Mouse (Mus musculus) fat pad, adult 2 months (tissue): ENCODE measurements around the gene Unc13d.
A peak's percentile ranks its signal among the peaks of the same experiment; 100 is the strongest.
"Not testable (repeated sequence)": the region's sequence is repeated elsewhere in the genome, so short reads cannot be mapped to it uniquely, and the experiment has no call there.

Experiments used
- DNase-seq: peaks from one replicate; pipeline ENCODE4 v3.0.0-alpha.2; 2011; ENCODE audit warnings: low read depth, low spot score; ENCODE audit errors: extremely low read depth

Unc13d gene

DNA sequence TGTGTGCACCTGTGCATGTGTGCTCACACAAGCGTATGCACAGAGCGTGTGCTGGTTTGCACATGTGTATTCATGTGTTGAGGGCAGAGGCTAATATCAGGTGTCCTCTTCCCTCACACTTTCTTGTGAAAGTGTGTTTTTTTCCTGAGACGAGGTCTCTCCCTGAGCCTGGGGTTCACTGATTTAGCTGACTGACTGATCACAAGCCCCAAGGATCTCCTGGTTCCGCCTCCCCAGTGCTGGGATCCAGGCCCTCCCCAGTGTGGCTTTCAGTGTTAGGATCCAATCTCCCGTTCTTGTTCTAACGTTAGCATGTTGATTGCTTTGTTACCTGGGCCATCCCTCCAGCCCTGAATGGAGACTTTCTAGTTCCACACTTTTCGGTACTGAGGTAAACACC, 23.1 kb upstream of the Unc13d start:
- no peak for DNase-seq

DNA sequence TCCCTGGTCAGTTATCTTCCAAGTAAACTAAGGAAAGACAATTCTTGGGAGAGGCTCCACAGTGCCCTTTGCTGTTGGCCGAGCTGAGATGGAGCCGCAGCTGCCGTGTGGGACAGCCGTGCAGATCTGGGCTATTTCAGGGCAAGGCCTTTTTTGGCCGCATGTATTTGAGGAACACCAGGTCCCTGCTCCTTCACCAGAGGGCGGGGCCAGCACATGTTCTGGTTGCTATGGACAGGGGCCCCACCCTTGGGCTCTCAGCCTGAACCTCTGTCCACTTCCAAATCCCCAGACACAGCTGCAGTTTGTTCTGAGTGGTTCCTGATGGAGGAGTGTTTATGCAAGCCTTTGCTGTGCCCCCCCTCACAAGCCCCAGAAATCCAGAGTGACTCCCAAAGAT, 22.6 kb upstream of the Unc13d start:
- no peak for DNase-seq

DNA sequence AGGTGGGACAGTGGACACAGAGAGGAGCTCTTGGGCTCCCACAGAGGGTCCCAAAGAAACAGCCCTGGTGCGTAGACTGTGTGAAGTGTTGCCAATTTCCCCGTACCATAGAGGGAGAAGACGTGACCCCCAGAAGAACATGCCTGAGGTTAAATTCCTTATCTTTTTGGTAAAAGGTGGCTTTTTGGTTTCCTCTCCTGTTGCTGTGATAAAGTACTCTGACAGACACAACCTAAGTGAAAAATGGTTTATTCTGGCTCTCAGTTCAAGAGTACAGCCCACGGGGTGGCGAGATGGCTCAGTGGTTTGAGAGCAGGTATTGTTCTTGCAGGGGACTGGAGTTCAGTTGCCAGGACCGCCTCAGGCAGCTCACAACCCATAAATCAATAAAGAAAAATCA, 21.7 kb upstream of the Unc13d start:
- no peak for DNase-seq

DNA sequence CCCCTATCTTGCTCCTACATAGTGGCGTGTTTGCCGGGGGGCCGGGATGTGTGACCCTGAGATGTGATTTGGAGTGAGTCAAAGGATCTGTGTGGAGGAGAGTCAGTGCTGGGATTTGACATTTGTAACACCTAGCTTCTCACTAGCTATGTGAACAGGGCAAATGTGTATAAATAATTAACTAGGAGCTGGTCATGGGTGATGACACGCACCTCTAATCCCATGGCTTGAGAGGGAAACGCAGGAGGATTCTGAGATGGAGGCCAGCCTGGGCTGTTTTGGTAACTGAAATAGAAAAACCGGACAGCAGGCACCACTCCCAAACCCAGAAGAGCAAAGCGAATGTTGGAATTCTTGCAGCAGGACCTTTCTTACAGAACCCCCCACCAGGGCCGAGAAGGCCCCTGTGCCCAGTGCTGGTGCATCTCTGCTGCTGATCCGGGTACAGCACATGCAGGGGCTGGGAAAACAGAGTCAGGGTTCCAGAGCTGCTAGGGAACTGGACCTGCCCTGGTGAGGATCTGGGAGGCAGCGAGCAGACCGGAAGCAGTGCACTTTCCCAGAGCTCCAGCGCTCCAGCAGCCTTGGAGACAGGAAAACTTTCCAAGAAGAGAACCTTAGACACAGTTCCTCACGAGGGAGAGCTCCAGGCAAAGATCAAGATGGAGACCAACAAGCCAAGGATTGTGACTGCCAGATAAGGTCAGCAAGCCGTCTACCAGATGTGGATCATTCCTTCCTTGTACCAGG, 21.1 kb upstream of the Unc13d start:
- no peak for DNase-seq

DNA sequence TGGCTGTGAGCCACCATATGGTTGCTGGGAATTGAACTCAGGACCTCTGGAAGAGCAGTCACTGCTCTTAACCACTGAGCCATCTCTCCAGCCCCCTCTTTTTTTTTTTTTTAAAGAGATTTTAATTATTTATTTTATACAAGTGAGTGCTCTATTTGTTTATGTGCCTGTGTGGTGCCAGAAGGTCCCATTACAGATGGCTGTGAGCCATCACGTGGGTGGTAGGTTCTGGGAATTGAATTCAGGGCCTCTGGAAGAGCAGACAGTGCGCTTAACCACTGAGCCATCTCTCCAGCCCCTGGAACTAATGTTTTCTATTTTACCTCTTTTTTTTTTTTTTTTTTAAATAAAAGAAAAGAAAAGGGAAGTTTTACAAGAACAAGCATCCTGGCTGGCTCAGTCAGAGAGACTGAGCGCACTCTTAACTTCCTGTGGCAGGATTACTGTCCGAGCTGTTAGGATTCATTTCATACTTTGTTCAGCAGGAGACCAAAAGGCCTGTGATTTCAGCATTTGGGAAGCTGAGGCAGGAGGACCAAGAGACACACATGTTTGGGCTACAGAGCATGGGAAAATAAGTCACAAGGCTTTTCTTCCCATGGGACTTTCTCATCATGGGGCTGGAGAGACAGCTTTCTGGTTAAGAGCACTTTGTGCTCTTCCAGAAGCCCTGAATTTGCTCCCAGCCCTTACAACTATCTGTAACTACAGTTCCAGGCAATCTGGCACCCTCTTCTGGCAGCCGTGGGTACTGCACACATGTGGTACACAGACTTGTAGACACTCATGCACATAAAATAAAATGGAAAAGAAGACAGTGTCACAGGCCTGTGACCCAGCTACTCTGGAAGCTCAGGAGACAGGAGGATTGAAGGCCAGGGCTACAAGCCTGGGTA, 18.7 kb upstream of the Unc13d start:
- no peak for DNase-seq

DNA sequence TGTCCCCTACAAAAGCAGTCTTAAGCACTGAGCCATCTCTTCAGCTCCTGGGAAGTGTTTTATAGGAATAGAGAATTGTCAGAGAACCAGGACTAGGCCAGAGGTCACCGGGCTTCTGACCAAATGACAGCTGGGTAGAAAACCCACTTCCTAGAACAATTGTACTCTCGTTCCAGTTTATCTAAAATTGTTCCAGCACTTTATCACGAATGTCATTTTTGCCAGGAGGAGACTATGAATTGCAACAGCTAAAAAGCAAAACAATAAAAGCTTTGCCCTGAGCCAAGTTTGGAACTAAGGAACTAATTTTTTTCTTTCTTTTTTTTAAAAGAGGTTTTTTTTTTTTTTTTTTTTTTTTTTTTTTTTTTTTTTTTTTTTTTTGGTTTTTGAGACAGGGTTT, 17.8 kb upstream of the Unc13d start:
- DNase-seq, result no peak

DNA sequence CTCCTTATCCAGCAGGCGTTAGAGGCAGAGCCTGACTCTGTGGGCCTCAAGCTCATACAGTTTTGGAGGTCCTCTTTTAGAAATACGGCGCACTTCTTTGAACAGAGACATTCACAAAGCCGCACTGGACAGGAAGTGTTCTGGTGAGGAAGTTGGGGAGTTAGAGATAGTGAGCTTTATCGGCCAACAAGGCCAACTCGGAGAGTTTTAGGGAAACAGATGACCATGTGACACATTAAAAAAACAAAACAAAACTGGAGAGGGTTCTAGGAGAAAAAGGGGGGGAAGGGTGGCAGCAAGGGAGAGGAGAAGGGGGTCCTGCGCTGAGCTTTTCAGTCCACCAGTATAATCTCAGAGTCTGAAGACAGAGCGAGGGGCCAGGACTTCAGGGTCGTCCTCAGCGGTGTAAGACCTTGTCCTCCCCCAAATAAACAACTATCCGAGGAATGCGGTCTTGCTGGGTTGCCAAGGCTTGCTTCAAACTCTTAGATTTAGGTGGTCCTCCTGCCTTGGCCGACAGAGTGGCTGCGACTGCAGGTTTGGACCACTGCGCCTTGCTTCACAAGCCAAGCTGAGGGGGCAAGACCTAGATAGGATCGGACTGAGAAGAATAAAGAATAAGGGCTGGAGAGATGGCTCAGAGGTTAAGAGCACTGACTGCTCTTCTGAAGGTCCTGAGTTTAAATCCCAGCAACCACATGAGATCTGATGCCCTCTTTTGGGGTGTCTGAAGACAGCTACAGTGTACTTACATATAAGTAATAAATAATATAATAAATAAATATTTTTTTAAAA, 16.2 kb upstream of the Unc13d start:
- DNase-seq, result no peak

DNA sequence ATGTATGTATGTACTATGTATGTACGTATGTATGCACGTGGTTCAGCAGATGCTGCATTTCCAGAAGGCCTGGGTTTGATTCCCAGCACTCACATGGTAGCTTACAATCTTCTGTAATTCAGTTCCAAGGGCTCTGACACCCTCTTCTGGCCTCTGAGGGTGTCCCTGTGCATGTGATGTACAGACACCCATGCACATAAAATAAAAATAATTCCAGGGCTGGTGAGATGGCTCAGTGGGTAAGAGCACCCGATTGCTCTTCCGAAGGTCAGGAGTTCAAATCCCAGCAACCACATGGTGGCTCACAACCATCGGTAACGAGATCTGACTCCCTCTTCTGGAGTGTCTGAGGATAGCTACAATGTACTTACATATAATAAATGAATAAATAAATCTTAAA, 15.2 kb upstream of the Unc13d start:
- DNase-seq, result not testable (repeated sequence)

DNA sequence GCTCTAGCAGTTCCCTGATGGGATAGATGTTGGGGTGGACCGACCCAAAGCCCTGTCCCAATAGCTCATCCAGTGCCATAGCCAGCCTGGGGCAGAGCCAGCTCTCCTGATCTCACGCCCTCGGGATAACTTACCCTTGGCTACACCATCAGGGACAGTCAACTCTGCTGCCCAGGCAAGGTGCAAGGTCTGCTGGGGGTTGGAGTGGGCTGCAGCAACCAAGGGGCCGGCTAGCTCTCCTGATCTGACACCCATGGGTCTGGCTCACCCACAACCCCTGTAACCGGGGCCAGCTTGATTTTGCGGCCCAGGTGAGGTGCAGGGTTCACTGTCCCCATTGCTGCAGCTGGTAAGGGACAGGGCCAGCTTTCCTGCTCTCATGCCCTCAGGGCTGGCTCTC, 13.8 kb upstream of the Unc13d start:
- DNase-seq, result no peak

DNA sequence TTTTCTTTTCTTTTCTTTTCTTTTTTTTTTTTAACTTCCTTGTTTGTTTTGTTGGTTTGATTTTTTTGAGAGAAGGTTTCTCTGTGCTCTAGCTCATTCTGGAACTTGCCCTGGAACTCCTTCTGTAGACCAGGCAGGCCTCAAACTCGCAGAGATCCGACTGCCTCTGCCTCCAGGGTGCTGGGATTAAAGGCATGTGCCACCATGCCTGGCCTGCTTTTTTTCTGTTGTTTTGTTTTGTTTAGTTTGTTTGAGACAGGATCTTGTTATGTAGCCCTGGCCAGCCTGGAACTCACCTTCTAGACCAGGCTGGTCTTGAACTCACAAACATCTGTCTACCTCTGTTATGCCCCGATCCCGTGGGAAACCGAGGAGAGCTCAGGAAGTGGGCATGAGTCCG, 11.8 kb upstream of the Unc13d start:
- no peak for DNase-seq

DNA sequence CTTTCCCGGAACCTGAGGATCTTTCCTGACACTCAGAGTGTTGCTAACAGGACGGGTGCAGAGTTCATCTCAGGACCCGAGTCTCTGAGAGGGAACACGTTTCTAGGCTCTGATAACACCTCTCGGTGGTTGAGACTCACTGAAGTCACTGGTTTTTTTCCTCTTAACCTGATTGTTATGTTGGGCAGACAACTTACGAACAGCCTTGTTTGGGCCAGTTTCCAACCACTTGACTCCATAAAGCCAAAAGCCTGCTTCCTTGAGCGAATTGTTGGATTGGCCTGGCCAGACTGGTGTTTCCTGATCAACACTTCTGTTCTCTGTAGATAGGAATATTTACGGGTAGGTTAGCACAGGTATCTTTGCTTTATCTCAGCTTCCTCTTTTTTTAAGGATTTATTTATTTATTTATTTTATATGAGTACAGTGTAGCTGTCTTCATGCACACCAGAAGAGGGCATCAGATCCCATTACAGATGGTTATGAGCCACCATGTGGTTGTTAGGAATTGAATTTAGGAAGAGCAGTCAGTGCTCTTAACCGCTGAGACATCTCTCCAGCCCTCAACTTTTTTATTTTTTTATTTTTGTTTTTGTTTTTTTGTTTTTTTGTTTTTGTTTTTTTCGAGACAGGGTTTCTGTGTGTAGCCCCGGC, 11.1 kb upstream of the Unc13d start:
- no peak for DNase-seq

DNA sequence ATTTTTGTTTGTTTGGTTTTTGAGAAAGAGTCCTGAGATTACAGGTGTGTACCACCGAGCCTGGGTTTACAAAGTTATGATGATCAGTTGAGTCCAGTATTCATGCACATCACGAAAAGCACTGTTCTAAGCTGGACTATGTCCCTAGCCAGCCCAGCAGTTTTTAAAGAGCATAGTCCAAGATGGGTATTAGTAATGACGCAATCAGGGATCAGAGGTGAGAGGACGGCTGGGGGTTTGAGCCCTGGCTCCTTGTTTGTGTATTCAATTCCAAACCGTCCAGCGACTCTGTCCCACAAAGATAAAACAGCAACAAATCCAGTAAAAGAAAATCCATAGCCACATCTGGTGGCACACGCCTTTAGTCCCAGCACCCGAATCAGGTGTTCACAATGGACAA, 10.4 kb upstream of the Unc13d start:
- DNase-seq, result no peak

DNA sequence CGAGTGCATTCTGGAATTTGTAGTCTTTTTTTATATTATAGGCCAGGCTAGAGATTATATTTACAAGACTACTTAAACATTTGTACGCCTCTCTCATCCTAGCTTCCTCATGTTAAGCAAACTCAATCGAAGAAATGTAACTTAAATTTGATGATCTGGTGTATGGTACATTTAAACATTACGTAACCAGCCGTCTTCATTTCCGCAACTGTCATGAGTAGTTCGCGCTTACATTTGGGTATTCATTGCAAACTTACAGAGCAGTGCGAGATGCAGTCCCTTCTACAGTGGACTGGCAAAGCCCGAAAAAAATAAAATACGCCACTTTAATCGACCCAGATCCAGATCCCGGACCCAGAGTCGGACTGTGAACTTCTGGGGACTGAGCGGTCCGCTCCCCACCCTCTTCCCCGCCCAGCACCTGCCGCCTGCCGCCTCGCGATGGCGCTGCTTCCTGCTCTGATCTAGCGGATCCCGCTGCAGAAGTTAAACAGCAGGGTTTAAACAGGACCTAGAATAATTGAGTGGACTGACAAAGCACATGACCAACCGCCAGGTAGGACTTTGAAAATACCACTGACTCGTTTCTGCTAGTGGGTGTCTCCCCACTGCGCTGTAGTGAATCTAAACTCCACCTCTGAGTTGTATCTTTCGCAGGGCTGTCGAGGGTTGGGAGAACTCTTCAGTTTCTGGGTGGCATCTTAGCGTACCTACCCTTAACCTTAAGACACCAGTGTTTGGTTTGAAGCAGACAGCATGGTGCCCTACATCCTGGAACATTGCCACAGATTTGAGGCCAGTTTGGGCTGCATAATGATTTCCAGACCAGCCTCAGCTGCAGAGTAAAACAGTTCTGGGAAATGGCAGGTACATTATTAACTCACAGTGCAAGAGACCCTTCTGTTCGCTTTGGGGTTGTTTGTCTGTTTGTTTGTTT, 9.7 kb upstream of the Unc13d start:
- no peak for DNase-seq

DNA sequence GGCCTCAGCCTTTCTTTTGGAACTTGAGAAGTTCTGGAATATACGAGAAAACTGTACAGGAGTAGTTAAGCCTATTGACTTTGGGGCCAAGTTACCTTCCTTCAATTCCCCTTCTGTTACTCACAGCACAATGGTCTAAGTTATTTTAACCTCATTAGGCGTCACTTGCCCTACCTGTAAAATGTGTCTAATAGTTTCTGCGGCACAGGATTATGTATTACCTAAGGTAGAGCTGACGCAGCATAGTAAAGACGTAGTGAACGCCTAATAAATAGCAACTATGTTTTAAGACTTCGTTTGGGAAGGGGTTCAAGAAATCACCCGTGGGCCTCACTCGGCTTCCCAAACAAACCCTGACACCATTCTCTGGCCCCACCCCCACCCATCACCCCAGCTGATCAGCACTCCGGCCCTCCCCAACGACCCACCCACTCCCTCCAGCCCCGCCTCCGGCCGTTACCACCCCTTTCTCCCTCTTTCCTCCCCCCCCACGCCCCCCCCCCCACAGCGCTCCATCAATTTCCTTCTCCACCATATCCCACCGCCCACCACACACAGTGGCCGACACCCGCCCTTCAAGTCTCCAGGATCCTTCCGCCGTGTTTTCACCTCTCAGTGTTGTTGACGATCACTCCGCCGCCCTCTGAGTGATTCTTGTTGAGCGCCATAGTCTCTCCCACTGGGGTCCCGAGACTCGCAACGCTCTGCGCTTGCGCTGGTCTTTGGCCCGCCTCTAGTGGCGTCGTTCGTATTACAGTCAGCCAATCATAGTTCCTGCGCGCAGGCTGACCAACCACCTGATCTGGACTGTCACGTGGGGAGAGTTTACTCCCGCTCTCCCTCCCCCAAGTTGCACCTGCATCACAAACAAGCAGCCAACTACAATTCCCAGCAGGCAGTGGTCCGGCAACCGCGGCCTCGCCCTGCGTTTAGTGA, 8.8 kb upstream of the Unc13d start, which contains the start of gene Wbp2:
Gene Wbp2, minus strand, starts transcription at position 738 of the 936 bp plus-strand sequence.
- DNase-seq, result peak; percentile 98

DNA sequence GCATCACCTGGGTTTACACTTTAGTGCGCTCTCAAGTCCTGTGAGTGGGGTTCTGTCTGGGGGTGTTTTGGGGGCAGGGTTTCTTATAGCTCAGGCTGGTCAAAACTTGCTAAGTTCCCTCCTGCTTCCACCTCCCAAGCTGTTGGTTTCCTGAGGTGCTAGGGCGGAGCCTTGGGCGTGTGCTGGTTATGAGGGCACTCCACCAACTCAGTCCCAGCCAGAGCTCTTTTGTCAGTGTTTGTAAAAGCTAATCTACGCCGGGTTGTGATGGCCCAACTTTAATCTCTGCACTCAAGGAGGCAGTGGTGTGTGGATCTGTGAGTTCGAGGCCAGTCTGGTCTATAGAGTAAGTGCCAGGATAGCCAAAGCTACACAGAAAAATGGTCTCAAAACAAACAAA, 6.4 kb upstream of the Unc13d start:
- no peak for DNase-seq

DNA sequence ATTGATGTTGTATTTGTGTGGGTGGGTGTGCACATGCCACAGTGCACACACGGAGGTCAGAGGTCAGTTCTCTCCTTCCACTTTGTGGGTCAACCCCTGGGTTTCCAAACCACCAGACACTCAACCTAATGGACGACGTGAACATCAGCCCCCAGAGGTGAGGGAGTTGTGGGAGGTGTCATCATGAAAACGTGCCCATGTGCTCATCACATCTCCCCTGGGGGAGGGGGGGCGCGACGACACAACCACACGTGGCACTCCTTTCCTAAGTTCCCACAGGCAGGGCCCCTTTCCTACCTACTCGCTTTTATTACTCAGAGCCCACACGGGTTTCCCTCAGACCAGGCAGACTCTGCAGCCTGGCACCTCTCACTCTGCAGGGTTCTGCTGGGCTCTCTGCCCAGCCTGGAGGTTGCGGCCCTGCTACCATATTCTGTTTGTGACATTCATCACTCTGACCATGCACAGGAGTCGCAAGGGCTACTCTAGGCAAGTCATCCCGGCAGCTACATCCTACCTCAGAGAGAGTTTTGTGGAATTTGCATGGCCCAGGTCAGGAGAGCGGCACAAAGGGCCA, 5.4 kb upstream of the Unc13d start:
- no peak for DNase-seq

DNA sequence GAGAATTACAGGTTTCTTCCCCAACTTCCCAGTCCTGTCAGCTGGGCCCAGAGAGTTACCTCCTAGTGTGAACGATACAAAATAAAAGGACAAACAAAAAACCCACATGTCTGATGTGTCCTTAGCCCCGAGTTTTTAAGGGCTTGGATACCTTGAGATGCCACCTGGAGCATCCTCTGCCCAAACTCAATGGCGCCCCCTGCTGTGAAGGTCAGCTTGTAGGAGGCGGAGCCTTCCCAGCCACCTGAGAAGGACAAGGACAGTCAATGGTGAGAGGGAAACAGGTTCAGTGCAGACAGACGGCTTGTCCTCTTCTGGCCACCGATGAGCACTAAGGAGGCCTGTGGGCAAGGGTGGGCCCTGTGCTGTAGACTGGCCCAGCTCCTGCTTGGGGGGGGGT, 3.3 kb upstream of the Unc13d start:
- no peak for DNase-seq

DNA sequence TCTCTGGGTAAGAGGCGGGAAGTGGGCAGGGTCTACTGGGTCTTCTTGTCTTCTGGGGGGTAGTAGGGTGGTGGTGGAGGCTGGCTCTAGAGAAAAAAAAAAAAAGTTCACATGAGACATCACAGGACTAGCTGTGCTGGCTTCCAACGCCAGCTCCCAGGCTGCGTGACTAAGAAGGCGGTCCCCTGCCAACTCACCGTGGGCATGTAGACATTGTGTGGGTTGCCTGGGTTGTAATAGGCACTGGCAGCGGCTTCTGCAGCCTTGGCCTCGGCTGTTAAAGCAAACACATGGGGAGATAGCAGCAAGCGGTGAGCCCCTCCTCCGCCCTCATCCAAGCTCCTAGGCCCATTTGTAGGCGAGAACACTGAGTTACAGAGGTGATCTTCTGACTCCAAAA, 1.8 kb upstream of the Unc13d start:
- DNase-seq, result no peak
